Mouse (Mus musculus) skeletal muscle tissue, adult 2 months (tissue): Measurements from ENCODE around the gene Gm44596.
A peak's percentile ranks its signal among the peaks of the same experiment; 100 is the strongest.
"Not testable (repeated sequence)": the region's sequence is repeated elsewhere in the genome, so short reads cannot be mapped to it uniquely, and the experiment has no call there.

ENCODE experiments used
- DNase-seq: peaks from one replicate; pipeline ENCODE4 v3.0.0-alpha.2; 2012; ENCODE audit warnings: low read depth, low spot score

Gene Gm44596

DNA sequence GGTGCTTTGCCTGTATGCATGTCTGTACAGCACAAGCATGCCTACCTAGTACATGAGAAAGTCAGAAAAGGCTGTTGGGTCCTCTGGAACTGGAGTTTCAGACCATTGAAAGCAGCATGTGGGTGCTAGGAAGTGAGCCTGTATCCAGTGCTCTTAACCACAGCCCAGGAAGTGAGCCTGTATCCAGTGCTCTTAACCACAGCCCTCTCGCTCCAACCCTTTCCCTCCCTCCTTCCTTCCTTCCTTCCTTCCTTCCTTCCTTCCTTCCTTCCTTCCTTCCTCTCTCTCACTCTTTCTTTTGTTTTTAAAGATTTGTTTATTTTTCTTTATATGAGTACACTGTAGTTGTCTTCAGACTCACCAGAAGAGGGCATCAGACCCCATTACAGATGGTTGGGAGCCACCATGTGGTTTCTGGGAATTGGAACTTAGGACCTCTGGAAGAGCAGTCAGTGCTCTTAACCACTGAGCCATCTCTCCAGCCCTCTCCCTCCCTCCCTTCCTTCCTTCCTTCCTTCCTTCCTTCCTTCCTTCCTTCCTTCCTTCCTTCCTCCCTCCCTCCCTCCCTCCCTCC lies 5.4 kb downstream of the Gm44596 start:
- not testable (repeated sequence) for DNase-seq

DNA sequence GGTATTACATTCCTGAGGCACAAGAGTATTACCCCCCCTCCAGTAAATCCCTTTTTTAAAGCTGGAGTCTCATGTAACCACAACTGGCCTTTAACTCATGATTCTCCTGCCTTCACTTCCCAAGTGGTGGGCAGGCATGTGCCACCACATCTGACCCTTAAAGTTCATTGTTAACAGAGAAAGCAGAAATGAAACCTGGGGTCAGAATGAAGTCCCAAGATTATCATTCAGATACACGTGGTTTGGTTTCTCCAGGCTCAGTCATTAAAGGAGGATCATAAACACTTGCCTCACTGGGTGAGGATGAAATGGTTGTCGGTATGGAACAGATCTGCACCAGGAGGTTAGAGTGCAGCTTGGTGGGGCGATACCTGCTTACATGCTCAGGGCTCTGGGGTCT lies 6.0 kb downstream of the Gm44596 start:
- no peak for DNase-seq

DNA sequence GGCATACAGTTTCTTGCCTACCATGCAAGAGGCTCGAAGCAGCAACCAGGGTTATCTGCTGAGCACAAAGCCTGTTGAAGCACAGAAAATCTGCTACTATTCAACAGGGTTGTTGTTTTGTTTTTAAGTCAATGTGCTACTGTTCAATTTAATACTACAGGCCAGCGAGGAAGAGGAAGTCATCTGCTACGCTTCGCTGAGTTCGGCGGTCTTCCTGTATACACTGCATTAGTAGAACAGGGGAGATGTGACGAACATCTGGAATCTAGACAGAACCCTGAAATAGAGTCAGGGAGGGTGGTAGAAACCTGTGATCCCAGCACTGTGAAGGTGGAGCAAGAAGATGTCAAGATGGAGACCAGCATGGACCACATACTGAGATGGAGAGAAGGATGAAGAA lies 8.4 kb downstream of the Gm44596 start:
- DNase-seq, result no peak

DNA sequence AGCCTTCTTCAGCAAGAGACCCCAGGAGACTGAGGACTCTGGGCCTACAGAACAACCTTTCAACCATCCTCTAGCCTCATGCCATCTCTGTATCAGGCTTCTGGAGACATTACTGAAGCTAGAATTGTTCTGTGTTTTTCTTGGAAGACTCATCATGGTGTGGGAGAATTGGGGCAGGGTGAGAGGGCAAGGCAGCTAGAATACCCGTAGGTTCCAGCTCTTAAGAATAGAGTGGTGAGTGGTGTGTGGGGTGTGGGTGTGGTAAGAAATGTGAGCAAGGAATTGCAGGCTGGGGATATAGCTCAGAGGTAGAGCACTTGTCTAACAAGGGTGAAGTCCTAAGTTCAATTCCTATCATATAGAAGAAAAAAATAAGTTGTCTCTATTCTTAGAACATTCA lies 9.7 kb downstream of the Gm44596 start:
- DNase-seq, result no peak

DNA sequence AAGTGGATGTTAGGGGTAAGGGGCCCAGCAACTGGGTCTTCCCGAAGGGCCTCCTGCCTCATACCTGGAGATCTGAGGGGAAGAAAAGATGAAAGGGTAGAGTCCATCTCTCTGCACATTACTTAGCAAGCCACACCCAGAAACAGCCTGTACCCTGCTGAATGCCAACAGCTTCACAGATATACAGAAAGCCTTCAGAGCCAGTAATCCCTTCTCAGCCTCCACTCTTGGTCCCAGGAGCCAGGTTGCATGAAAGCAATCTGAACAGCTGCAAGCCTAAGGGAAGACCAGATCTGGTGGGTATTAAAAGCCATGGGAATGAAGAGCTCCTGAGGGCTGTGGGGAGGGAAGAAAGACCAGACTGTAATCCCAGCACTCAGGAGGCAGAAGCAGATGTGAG lies 13.9 kb downstream of the Gm44596 start:
- no peak for DNase-seq

DNA sequence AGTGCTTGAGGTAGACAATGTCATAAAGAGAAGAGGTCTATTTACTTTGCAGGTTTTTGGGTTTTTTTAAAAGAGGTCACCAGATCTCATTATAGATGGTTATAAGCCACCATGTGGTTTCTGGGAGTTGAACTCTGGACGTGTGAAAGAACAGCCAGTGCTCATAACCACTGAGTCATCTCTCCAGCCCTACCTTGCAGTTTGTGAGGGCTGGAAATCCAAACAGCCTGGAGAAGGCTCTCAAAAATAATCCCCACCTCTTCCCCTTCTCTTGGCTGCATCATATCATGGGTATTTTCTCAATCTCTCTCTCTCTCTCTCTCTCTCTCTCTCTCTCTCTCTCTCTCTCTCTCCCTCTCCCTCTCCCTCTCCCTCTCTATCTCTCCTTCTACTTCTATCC lies 15.4 kb downstream of the Gm44596 start:
- DNase-seq, result no peak

DNA sequence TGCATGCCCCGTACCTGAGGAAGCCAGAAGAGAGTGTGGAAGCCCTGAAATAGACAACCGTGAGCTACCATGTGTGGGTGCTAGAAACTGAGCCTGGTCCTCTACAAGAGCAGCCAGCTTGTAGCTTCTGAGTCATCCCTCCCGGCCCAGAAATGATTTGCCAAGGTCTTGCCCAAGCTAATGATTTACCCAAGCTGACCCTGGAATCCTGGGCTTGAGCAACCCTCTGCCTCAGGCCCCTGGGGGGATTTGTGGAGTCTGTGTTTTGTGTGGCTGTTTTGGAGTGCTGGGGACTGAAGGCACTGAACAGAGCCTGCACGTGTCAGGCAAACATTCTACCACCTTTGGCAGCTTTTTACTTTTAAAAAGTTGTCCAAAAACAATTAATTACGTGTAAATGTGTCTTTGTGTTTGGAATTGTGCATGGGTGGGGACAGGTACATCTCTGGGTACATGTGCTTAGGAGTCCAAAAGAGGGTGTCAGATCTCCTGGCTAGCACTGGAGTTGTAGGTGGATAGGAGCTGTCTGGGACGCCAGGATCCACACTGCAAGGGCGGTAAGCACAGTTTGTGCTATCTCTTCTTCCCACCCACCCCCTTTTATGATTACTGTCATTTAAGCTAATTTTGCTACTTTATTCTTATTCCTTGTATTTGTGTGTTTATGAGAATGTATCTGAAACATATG lies 22.4 kb downstream of the Gm44596 start:
- no peak for DNase-seq

DNA sequence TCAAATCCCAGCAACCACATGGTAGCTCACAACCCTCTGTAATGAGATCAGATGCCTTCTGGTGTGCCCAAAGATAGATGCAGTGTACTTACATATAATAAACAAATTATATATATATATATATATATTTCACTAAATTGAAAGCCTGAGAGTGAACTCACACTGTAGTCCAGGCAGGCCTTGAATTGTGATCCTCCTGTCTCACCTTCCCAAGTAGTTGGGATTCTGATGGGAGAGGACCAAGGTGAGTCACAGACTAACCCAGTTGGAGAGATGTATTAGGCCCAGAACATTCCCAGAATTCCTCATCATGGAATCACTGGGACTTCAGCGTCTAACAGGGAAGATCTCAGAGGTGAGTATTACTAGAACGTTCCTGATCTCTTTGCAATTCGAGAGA lies 23.7 kb downstream of the Gm44596 start, which contains the start of gene Nrip2:
Gene Nrip2, plus strand, starts transcription at position 301 of the 400 bp plus-strand sequence.
- no peak for DNase-seq

DNA sequence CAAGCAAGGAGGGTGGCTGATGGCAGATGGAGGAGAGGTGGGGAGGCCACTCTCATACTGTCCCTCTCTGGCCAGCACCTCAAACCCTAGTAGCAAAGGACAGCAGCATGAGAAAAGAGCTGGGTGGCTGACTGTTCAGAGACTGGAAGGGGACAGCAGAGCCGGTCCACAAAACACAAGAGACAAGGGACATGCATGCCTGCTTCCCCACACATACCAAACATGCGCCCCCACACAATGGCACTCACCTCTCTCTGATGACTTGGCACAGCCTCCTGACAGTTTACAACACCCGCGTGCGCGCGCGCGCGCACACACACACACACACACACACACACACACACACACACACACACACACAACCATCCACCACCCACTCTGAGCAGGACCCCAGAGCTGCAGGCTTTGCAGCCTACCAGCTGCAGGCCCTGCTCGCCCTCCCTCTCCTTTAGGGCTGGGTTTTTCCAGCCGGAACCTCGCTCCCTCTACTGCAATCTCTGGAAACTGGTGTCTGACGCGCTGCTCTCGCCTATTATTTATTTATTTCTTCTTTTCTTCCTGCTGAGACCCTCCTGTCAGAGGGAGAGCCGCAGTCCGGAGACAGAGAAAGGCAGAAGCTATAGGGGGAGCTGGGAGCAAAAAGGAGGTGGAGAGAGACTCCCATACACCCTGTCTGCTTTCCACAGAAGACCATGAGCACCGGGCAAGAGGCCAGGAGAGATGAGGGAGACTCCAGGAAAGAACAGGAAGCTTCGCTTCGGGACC lies 24.3 kb downstream of the Gm44596 start:
- DNase-seq, result no peak

DNA sequence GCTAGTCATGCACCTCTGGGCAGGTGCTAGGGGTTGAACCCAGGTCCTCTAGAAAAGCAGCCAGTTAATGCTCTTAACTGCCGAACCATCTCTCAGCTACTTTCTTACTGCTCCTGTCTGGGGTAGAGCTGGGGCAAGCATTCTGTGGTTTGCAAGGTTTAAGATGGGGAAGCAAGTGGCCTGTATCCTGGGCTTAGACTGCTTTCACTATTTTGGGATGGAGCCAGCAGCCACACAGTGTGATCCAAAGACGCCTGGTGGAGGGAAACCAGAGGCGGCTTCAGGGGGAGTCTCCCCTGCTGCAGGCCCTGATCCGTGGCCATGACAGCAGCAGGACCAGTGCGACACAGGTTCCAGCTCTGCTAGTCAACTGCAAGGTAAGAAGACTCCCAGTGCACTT lies 29.4 kb downstream of the Gm44596 start:
- DNase-seq, result no peak

DNA sequence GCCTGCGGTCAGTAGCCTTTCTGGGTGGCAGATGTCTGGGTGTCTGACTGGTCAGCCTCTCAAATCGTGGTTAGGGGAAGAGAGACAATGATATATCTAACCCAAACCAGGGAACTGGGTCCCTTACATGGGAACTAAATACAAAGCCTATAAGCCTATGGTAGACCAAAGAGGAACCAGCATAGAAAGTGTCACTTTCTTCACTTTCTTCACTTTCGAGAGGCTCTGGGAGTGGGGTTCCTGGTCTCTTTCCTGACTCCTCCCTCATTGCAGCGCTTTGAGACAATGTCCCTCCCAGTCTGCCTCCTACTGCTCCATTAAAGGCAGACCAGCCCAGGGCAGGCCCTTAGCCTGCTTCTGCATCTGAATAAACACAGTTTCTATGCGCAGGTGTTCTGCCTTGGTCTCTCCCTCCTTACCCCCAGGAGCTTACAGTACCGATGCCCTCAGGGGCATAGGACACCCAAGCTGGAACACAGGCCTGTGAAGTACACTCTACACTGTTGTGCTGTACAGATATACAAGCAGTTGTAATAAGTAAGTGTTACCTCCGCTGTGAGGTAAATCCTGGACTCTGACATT lies 33.3 kb downstream of the Gm44596 start:
- no peak for DNase-seq

DNA sequence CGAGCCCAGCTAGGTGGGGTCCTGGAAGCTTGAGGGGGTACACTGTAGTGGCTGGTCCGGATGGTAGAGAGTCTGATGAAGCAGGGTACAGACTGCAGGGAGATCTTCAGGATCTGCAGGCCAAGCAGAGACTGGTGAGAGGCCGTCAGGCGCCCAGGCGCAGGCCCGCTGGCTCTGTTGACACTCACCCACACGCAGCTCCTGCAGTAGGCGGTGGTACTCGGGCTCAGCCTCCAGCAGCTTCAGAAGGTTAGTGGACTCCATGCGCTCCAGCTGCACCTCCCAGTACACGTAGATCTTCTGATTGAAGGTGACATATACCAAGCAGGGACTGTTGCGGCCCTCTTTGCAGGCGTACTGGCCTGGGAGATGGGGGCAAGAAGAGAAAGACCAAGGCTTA lies 35.0 kb downstream of the Gm44596 start:
- DNase-seq, result no peak

DNA sequence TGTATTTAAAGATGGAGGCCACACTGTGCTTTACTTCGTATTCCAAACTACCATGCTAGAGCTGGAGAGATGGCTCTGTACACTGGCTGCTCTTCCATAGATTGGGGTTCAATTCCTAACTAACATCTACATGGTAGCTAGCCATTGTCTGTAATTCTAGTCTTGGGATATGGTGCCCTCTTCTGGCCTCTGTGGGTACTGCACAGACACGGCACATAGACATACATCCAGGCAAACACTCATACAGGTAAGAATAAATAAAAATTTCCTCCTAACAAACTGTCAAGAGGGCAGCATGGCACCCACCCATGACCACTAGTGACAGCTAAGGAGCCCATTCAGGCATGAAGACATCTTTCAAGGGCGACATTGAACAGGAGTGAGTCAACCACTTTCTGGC lies 35.8 kb downstream of the Gm44596 start:
- DNase-seq, result peak; percentile 43

DNA sequence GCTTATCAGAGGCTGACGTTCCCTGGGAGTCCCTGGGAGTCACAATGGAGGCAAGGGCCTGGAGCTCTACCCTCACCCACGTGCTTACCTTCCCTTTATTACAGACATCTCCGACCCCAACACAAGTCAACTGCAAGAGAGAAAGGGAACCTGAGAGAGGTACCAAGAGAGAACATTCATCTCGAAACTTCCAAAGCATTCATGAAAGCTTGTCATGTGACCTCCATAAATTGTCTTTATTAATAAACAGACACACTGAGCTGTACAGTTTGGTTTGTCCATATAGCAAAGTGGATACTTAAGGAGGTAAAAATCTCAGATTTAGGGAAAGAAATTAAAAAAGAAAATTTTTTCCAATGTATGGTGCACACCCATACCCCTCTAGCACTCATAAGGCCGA lies 40.9 kb downstream of the Gm44596 start:
- DNase-seq, result no peak

DNA sequence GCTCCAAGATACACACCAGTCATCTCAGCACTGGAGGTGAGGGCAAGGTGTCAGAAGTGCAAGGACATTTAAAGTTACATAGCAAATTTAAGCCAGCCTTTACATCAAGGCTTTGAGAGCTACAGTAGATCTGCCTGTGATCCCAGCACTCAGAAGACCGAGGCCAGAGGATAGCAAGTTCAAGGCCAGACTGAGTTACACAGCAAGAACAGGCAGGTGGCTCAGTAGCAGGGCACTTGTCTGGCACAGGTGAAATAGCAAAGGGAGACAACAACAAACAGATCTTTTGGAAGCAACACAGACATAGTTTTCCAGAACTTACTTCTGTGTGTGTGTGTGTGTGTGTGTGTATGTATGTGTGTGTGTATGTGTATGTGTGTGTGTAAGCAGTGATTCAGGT lies 42.8 kb downstream of the Gm44596 start:
- no peak for DNase-seq

DNA sequence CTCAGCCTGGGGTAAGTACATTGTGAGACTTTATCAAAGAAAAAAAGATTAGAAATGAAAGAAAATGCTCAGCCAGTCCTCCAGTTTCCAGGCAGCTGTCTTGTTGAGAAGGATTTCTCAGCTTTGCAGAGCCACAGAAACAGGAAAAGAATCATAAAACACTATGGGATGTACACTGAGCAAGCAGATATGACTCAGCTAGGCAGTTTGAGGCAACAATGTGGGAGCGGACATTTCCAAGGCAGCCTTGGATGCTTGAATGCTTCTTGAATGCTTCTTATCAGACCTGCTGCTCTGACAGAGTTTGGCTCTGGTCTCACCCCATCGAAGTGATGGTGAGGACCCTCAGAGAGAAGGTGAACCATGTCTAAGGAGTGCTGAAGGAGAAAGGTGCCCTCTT lies 45.7 kb downstream of the Gm44596 start:
- DNase-seq, result no peak

DNA sequence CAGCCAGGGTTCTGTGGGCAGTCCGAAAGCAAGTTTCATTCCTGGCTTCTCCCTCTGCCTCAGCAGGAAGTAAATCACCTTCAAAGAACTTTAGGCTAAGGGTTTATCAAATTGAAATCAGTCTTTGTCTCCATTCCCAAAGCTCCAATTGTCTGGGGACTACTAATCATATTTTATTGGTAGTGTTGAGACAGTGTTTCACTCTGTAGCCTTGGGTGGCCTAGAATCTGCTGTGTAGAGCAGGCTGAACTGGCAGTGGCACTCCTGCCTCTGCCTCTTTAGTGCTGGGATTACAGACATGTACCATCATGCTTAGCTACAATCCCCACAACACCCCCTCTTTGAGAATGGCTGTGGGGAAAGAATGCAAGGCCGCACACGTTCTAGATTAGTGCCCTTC lies 46.2 kb downstream of the Gm44596 start:
- no peak for DNase-seq

DNA sequence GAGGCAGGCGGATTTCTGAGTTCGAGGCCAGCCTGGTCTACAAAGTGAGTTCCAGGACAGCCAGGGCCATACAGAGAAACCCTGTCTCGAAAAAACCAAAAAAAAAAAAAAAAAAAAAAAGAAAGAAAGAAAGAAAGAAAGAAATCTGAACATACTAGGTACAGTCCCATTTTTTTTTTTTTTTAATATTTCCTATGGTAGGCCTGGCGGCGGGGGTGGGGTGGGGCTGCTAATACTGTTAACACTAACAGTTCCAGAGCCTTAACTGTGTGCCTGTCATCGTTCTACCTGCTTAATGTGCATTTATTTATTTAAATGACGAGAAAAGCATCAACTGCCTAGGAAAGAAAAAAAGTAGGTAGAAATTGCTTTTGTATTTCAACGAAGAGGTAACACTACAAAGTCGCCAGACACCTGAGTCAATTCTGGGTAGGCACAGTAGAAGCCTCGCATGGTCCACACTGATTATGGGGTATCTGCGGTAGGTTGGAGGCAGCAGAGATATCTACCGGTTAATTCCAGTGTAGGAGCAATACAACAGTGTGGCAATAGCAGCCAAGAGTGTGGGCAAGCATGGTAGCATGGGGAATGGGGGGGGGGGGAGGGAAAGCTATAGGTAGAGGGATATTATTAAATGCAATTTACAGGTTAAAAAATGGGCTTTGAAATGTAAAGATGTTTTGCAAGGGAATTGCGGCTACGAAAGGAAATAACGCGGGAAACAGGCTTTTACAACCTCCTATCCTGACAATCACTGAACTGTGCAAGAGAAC lies 48.4 kb downstream of the Gm44596 start:
- no peak for DNase-seq

DNA sequence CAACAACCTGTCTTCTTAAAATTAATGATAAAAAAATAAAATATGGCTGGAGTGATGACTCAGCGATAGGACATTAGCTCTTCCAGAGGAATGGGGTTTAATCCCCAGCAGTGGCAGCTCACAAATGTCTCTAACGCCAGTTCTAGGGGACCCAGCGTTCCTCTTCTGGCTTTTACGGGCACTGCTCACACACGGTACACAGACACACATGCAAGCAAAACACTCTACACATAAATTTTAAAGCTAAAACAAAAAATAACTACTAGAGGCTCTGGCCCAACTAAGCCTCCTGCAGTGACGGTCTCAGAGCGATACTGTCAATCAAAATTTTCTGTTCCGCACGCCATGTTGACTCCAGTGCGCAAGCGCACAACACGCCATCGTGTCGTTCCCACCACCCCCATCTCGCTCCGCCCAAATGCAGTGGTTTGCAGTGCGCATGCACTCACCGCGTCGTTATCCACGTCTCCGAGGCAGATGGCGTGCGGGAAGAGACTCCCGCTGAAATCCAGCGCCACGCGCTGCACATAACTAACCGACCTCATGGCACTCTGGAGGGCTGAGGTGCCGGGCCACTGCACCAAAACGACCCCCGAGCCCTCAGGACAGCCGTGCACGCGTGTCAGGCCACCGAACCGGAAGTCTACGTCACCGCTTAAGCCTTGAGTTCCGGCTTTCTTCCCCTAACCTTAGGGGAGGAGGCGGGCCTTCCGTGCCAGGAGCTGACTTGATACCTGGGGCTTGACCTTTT lies 49.1 kb downstream of the Gm44596 start, which contains the start of gene Itfg2:
Gene Itfg2, minus strand, starts transcription at position 663 of the 751 bp plus-strand sequence.
- peak; percentile 96 for DNase-seq

DNA sequence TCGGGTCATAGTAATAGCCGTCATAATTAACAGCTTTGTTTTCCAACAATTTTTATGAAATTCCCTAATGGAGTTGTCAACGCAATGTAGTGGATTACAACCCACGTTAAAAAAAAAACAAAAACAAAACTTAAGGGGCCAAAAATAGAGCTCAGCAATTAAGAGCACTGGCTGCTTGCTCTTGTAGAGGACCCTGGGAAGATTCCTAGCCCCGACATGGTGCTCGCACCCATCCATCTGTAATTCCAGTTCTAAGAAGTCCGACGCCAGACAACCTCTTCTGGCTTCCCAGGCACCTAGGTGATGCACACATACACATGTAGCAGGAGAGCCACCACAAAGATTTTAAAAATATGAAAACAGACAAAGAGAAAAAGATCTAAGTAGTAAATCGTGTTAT lies 49.7 kb downstream of the Gm44596 start:
- no peak for DNase-seq

DNA sequence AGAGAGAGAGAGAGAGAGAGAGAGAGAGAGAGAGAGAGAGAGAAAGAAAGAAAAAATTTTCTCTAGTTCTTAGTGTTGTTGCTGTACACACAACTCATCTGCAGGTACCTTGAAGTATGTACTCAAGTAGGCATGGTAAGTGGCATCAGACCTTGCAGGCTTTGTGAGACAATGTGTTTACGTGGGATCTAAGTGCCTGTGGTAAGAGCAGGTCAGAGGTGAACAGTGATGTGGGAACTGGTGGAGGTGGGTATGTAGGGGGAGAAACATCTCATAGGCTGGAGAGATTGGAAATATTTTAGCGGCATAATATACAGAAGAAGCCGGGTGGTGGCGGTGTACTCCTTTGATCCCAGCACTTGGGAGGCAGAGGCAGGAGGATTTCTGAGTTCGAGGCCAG lies 52.3 kb downstream of the Gm44596 start:
- DNase-seq, result no peak
